Mouse (Mus musculus) midbrain, embryonic 11.5 days (tissue): ENCODE results near the gene Dcn. TPM values are rescaled to one million over a fixed set of nuclear protein-coding genes. Genes with fewer than 3 reads are reported as not detected.

Experiments used
- ATAC-seq: fragments of 200-750 bp; cut with Nextera tagmentation; 2 replicates; pipeline ENCODE4 v1.8.0; 2017; ENCODE audit warnings: moderate TSS enrichment, moderate library complexity; ENCODE audit not compliant: low FRiP score
- DNase-seq: peaks from one replicate; pipeline ENCODE4 v3.0.0; 2015; ENCODE audit warnings: low spot score; ENCODE audit errors: missing footprints
- H3K27ac ChIP-seq: fragments of 300-500 bp; sonication (generic); 2 replicates; pipeline ENCODE4 v1.5.1; 2014; ENCODE audit warnings: low read depth, low read length
- H3K27me3 ChIP-seq: fragments of 300-500 bp; sonication (generic); 2 replicates; pipeline ENCODE4 v1.6.1; 2014; ENCODE audit warnings: mild to moderate bottlenecking, low read length, moderate library complexity, mixed read lengths; ENCODE audit not compliant: control insufficient read depth, insufficient read depth
- H3K36me3 ChIP-seq: fragments of 300-500 bp; sonication (generic); 2 replicates; pipeline ENCODE4 v1.6.1; 2014; ENCODE audit warnings: mild to moderate bottlenecking, low read length, moderate library complexity, mixed read lengths; ENCODE audit not compliant: control insufficient read depth, insufficient read depth
- H3K4me1 ChIP-seq: fragments of 300-500 bp; sonication (generic); 2 replicates; pipeline ENCODE4 v1.6.1; 2014; ENCODE audit warnings: low read length; ENCODE audit not compliant: control insufficient read depth, insufficient read depth
- H3K4me2 ChIP-seq: fragments of 300-500 bp; sonication (generic); 2 replicates; pipeline ENCODE4 v1.6.1; 2014; ENCODE audit warnings: mild to moderate bottlenecking, moderate library complexity
- H3K4me3 ChIP-seq: fragments of 300-500 bp; sonication (generic); 2 replicates; pipeline ENCODE4 v1.5.1; 2014; ENCODE audit warnings: low read depth, low read length
- H3K9ac ChIP-seq: fragments of 300-500 bp; sonication (generic); 2 replicates; pipeline ENCODE4 v1.6.1; 2014; ENCODE audit warnings: low read length
- H3K9me3 ChIP-seq: fragments of 300-500 bp; sonication (generic); 2 replicates; pipeline ENCODE4 v1.6.1; 2016; ENCODE audit warnings: low read length; ENCODE audit not compliant: control insufficient read depth
- WGBS: fragments of 180-500 bp; shearing (Covaris S2); extraction: QIAGEN DNeasy Blood & Tissue Kit; methylation state at CpG from one replicate; pipeline ENCODE4 v1.1.7; 2014; 5-methylcytosine and 5-hydroxymethylcytosine counted together
- polyA plus RNA-seq: library from polyadenylated mRNA; unstranded; fragments of >200 nt; fragmentation: Nextera tagmentation; extraction: Ambion mirVana; gene quantifications from 2 replicates; pipeline ENCODE4 v1.2.1, GENCODE M21; 2014

Gene Dcn
- polyA plus RNA-seq, 1 experiment from 2014 or later: 26.2 TPM

GRCm38 (mm10) chr10:97475460-97475859 is 3.9 kb upstream of the Dcn start:
- Histone ChIP-seq H3K9ac (no peak overlapping the region), H3K36me3 (no peaks in the 10 kb centered on the region), H3K9me3 (no peaks in the 10 kb centered on the region), H3K27ac (no peak overlapping the region), H3K27me3 (no peaks in the 10 kb centered on the region), H3K4me1 (peaks cover 14% of the 10 kb centered on the region), H3K4me2 (no peak overlapping the region), H3K4me3 (no peak overlapping the region)
- 84% methylated on average over 6 of the region's 6 CpGs for WGBS
- DNase-seq (no peak), ATAC-seq (no peak)

GRCm38 (mm10) chr10:97478259-97478658 is 1.1 kb upstream of the Dcn start:
- H3K9me3 ChIP-seq: no peaks in the 10 kb centered on the region
- H3K27me3 ChIP-seq: no peaks in the 10 kb centered on the region
- H3K9ac ChIP-seq: no peak overlapping the region
- WGBS: 61% methylated on average over 3 of the region's 3 CpGs
- no peak overlapping the region for H3K4me2 ChIP-seq
- peaks cover 14% of the 10 kb centered on the region for H3K4me1 ChIP-seq
- DNase-seq (no peak), ATAC-seq (no peak)
- no peak overlapping the region for H3K27ac ChIP-seq
- H3K4me3 ChIP-seq: no peak overlapping the region
- no peaks in the 10 kb centered on the region for H3K36me3 ChIP-seq

GRCm38 (mm10) chr10:97482150-97482549 is 2.7 kb downstream of the Dcn start:
- Histone ChIP-seq H3K4me3 (no peak overlapping the region), H3K9ac (no peak overlapping the region), H3K36me3 (no peaks in the 10 kb centered on the region), H3K4me2 (no peak overlapping the region), H3K9me3 (no peaks in the 10 kb centered on the region), H3K27me3 (no peaks in the 10 kb centered on the region), H3K4me1 (peaks cover 14% of the 10 kb centered on the region), H3K27ac (no peak overlapping the region)
- 88% methylated on average over 5 of the region's 5 CpGs for WGBS
- ATAC-seq (no peak), DNase-seq (no peak)

- H3K9me3 ChIP-seq: no peaks in the 10 kb centered on the region
- H3K4me1 ChIP-seq: peaks cover 8% of the 10 kb centered on the region
- ATAC-seq (no peak), DNase-seq (no peak)
- WGBS: 85% methylated on average over 2 of the region's 2 CpGs
- no peak overlapping the region for H3K4me2 ChIP-seq
- H3K27me3 ChIP-seq: no peaks in the 10 kb centered on the region
- no peak overlapping the region for H3K4me3 ChIP-seq
- H3K9ac ChIP-seq: no peak overlapping the region
- H3K36me3 ChIP-seq: no peaks in the 10 kb centered on the region
- no peak overlapping the region for H3K27ac ChIP-seq
Observed at GRCm38 (mm10) chr10:97484049-97484448, 4.6 kb downstream of the Dcn start.

- H3K9me3 ChIP-seq: no peaks in the 10 kb centered on the region
- H3K4me3 ChIP-seq: no peak overlapping the region
- 78% methylated on average over 2 of the region's 2 CpGs for WGBS
- no peak overlapping the region for H3K4me2 ChIP-seq
- H3K36me3 ChIP-seq: no peaks in the 10 kb centered on the region
- no peak overlapping the region for H3K9ac ChIP-seq
- H3K4me1 ChIP-seq: no peaks in the 10 kb centered on the region
- DNase-seq (no peak), ATAC-seq (no peak)
- H3K27ac ChIP-seq: no peak overlapping the region
- no peaks in the 10 kb centered on the region for H3K27me3 ChIP-seq
Observed at GRCm38 (mm10) chr10:97485151-97485550, 5.7 kb downstream of the Dcn start.

- Histone ChIP-seq H3K4me1 (no peaks in the 10 kb centered on the region), H3K36me3 (no peaks in the 10 kb centered on the region), H3K27me3 (no peaks in the 10 kb centered on the region), H3K9me3 (no peaks in the 10 kb centered on the region), H3K9ac (no peak overlapping the region), H3K4me2 (no peak overlapping the region), H3K4me3 (no peak overlapping the region), H3K27ac (no peak overlapping the region)
- ATAC-seq: no peak
- DNase-seq: no peak
Observed at GRCm38 (mm10) chr10:97486085-97486484, 6.7 kb downstream of the Dcn start.

GRCm38 (mm10) chr10:97487269-97487989 is 8.0 kb downstream of the Dcn start:
- no peak for ATAC-seq
- Histone ChIP-seq H3K4me2 (no peak overlapping the region), H3K9me3 (no peaks in the 10 kb centered on the region), H3K36me3 (no peaks in the 10 kb centered on the region), H3K9ac (no peak overlapping the region), H3K27me3 (no peaks in the 10 kb centered on the region), H3K4me3 (no peak overlapping the region), H3K27ac (no peak overlapping the region), H3K4me1 (no peaks in the 10 kb centered on the region)
- 86% methylated on average over 6 of the region's 6 CpGs for WGBS
- DNase-seq: no peak

- H3K9ac ChIP-seq: no peak overlapping the region
- H3K27ac ChIP-seq: no peak overlapping the region
- DNase-seq: no peak
- no peaks in the 10 kb centered on the region for H3K36me3 ChIP-seq
- no peak for ATAC-seq
- H3K27me3 ChIP-seq: no peaks in the 10 kb centered on the region
- no peak overlapping the region for H3K4me2 ChIP-seq
- H3K9me3 ChIP-seq: no peaks in the 10 kb centered on the region
- 87% methylated on average over 4 of the region's 4 CpGs for WGBS
- no peaks in the 10 kb centered on the region for H3K4me1 ChIP-seq
- no peak overlapping the region for H3K4me3 ChIP-seq
Observed at GRCm38 (mm10) chr10:97492367-97492980, 13.1 kb downstream of the Dcn start.

GRCm38 (mm10) chr10:97497646-97498045 is 18.2 kb downstream of the Dcn start:
- Histone ChIP-seq H3K27ac (no peak overlapping the region), H3K9me3 (no peaks in the 10 kb centered on the region), H3K36me3 (no peaks in the 10 kb centered on the region), H3K4me2 (no peak overlapping the region), H3K4me3 (no peak overlapping the region), H3K27me3 (no peaks in the 10 kb centered on the region), H3K4me1 (no peaks in the 10 kb centered on the region), H3K9ac (no peak overlapping the region)
- DNase-seq (no peak), ATAC-seq (no peak)
- WGBS: 62% methylated on average over 5 of the region's 5 CpGs
